Mouse (Mus musculus): ENCODE measurements around the gene March7.
A peak's percentile ranks its signal among the peaks of the same experiment; 100 is the strongest.

March7 gene

GRCm38 (mm10) chr2:60214683-60215082, 5.0 kb downstream of the March7 start:
- no peak for DNase-seq (ENCODE audit: low spot score in 2 of 2)

GRCm38 (mm10) chr2:60216547-60217153, 7.0 kb downstream of the March7 start:
- no peak for DNase-seq (ENCODE audit: low spot score in 2 of 2)

- DNase-seq (ENCODE audit: low spot score in 2 of 2): no peak
These were observed 7.9 kb downstream of the March7 start for GRCm38 (mm10) chr2:60217620-60218019.

GRCm38 (mm10) chr2:60221236-60221635, 11.5 kb downstream of the March7 start:
- DNase-seq (ENCODE audit: low spot score in 2 of 2): no peak

- no peak for DNase-seq (ENCODE audit: low spot score in 2 of 2)
These were observed 12.3 kb downstream of the March7 start for GRCm38 (mm10) chr2:60221954-60222353.

- DNase-seq (ENCODE audit: low spot score in 2 of 2): no peak
These were observed 13.8 kb downstream of the March7 start for GRCm38 (mm10) chr2:60223489-60223888.

- no peak for DNase-seq (ENCODE audit: low spot score in 2 of 2)
These were observed 18.8 kb downstream of the March7 start for GRCm38 (mm10) chr2:60228470-60228869.

- DNase-seq (ENCODE audit: low spot score in 2 of 2): no peak
These were observed 20.7 kb downstream of the March7 start for GRCm38 (mm10) chr2:60230361-60230760.

GRCm38 (mm10) chr2:60233147-60233546, 23.5 kb downstream of the March7 start:
- no peak for DNase-seq (ENCODE audit: low spot score in 2 of 2)

- no peak for DNase-seq (ENCODE audit: low spot score in 2 of 2)
These were observed 24.8 kb downstream of the March7 start for GRCm38 (mm10) chr2:60234506-60234905.

- no peak for DNase-seq (ENCODE audit: low spot score in 2 of 2)
These were observed 43.1 kb downstream of the March7 start for GRCm38 (mm10) chr2:60252782-60253181.

GRCm38 (mm10) chr2:60253506-60253905, 43.8 kb downstream of the March7 start:
- no peak for DNase-seq (ENCODE audit: low spot score in 2 of 2)

GRCm38 (mm10) chr2:60256751-60257150, 47.1 kb downstream of the March7 start:
- DNase-seq (ENCODE audit: low spot score in 2 of 2): no peak

- no peak for DNase-seq (ENCODE audit: low spot score in 2 of 2)
These were observed 49.5 kb downstream of the March7 start for GRCm38 (mm10) chr2:60259186-60259585.

GRCm38 (mm10) chr2:60260621-60261350, 51.1 kb downstream of the March7 start:
- DNase-seq (ENCODE audit: low spot score in 2 of 2): no peak

GRCm38 (mm10) chr2:60267567-60267966, 57.9 kb downstream of the March7 start:
- no peak for DNase-seq (ENCODE audit: low spot score in 2 of 2)

- no peak for DNase-seq (ENCODE audit: low spot score in 2 of 2)
These were observed 60.3 kb downstream of the March7 start for GRCm38 (mm10) chr2:60269856-60270479.

GRCm38 (mm10) chr2:60278627-60279026, 68.9 kb downstream of the March7 start:
- DNase-seq (ENCODE audit: low spot score in 2 of 2): no peak

GRCm38 (mm10) chr2:60282625-60283024, 72.9 kb downstream of the March7 start:
- DNase-seq (ENCODE audit: low spot score in 2 of 2): no peak

- DNase-seq (ENCODE audit: low spot score in 2 of 2): no peak
These were observed 73.6 kb downstream of the March7 start for GRCm38 (mm10) chr2:60283208-60283750.

GRCm38 (mm10) chr2:60283751-60284466, 74.2 kb downstream of the March7 start:
- DNase-seq (ENCODE audit: low spot score in 2 of 2): peak; percentile 33 to 55

- no peak for DNase-seq (ENCODE audit: low spot score in 2 of 2)
These were observed 74.8 kb downstream of the March7 start, which contains the start of gene Cd302 for GRCm38 (mm10) chr2:60284467-60284821. TSS of gene Cd302 (minus strand) at chr2:60284488.
